Mouse (Mus musculus) megakaryocyte, embryonic 14.5 days (primary cell): Measurements from ENCODE around the gene Tcf12. TPM values are rescaled to one million over a fixed set of nuclear protein-coding genes. Genes with fewer than 3 reads are reported as not detected.

Experiments used
- H3K27me3 ChIP-seq: replicated peaks from 2 replicates; pipeline ENCODE3; 2012; ENCODE audit warnings: inconsistent platforms
- H3K36me3 ChIP-seq: replicated peaks from 2 replicates; pipeline ENCODE3; 2012; ENCODE audit warnings: low read length, inconsistent platforms, mixed read lengths
- H3K4me1 ChIP-seq: 2 replicates; pipeline ENCODE4 v1.6.1; 2012; ENCODE audit warnings: inconsistent platforms
- H3K4me3 ChIP-seq: replicated peaks from 2 replicates; pipeline ENCODE3; 2012; ENCODE audit warnings: moderate library complexity, mild to moderate bottlenecking, inconsistent platforms
- H3K9me3 ChIP-seq: 2 replicates; pipeline ENCODE4 v1.6.1; 2012; ENCODE audit warnings: inconsistent platforms
- FLI1 ChIP-seq: IDR thresholded peaks from 2 replicates; pipeline ENCODE4 v1.6.1; 2012; ENCODE audit warnings: low read length, inconsistent platforms, mixed read lengths
- GATA1 ChIP-seq: IDR thresholded peaks from 3 replicates; pipeline ENCODE4 v1.6.1; 2012; ENCODE audit warnings: mixed read lengths, low read length, inconsistent platforms, borderline replicate concordance
- polyA plus RNA-seq: library from polyadenylated mRNA; stranded (reverse); fragments of >175 nt; gene quantifications from 2 replicates; pipeline ENCODE4 v1.2.3, GENCODE M21; 2012; ENCODE audit warnings: low replicate concordance; ENCODE audit not compliant: insufficient read depth

The Tcf12 gene
- polyA plus RNA-seq, 1 experiment: 6.1 TPM

GRCm38 (mm10) chr9:71853904-71854303 lies 257.8 kb downstream of the Tcf12 start:
- no peak for TF ChIP-seq GATA1
- no peak for TF ChIP-seq FLI1
- Histone ChIP-seq H3K9me3 (no peaks in the 10 kb centered on the region), H3K36me3 (peaks cover 79% of the 10 kb centered on the region), H3K4me1 (peaks cover 30% of the 10 kb centered on the region), H3K4me3 (no peak overlapping the region), H3K27me3 (no peaks in the 10 kb centered on the region)

- Histone ChIP-seq H3K36me3 (peaks cover 76% of the 10 kb centered on the region), H3K9me3 (no peaks in the 10 kb centered on the region), H3K4me1 (peaks cover 42% of the 10 kb centered on the region), H3K27me3 (no peaks in the 10 kb centered on the region), H3K4me3 (no peak overlapping the region)
- TF ChIP-seq GATA1: no peak
These were observed 261.4 kb downstream of the Tcf12 start for GRCm38 (mm10) chr9:71850283-71850682.

GRCm38 (mm10) chr9:71848392-71848791 lies 263.3 kb downstream of the Tcf12 start:
- Histone ChIP-seq H3K4me1 (peaks cover 42% of the 10 kb centered on the region), H3K36me3 (peaks cover 75% of the 10 kb centered on the region), H3K4me3 (no peak overlapping the region), H3K27me3 (no peaks in the 10 kb centered on the region), H3K9me3 (no peaks in the 10 kb centered on the region)
- TF ChIP-seq FLI1: no peak
- TF ChIP-seq GATA1: no peak

GRCm38 (mm10) chr9:71847921-71848320 lies 263.8 kb downstream of the Tcf12 start:
- no peak for TF ChIP-seq GATA1
- TF ChIP-seq FLI1: no peak
- Histone ChIP-seq H3K4me1 (peaks cover 42% of the 10 kb centered on the region), H3K27me3 (no peaks in the 10 kb centered on the region), H3K4me3 (no peak overlapping the region), H3K9me3 (no peaks in the 10 kb centered on the region), H3K36me3 (peaks cover 73% of the 10 kb centered on the region)

GRCm38 (mm10) chr9:71841850-71842249 lies 269.8 kb downstream of the Tcf12 start:
- H3K36me3 ChIP-seq: peaks cover 53% of the 10 kb centered on the region

GRCm38 (mm10) chr9:71837366-71837765 lies 274.3 kb downstream of the Tcf12 start:
- peaks cover 13% of the 10 kb centered on the region for H3K36me3 ChIP-seq
- no peak overlapping the region for H3K4me3 ChIP-seq
- peaks cover 4% of the 10 kb centered on the region for H3K27me3 ChIP-seq
- TF ChIP-seq FLI1 (no peak), GATA1 (no peak)
- no peaks in the 10 kb centered on the region for H3K9me3 ChIP-seq
- peaks cover 12% of the 10 kb centered on the region; the same call in 1 of the 2 replicates for H3K4me1 ChIP-seq

More at GRCm38 (mm10) chr9:71841850-71842249, 269.8 kb downstream of the Tcf12 start:
- H3K27me3 ChIP-seq: no peaks in the 10 kb centered on the region
- H3K4me3 ChIP-seq: no peak overlapping the region
- no peaks in the 10 kb centered on the region for H3K9me3 ChIP-seq
- TF ChIP-seq FLI1 (no peak), GATA1 (no peak)
- H3K4me1 ChIP-seq: 0 out of 2 replicates have a peak, but pooled peaks cover 4% of the 10 kb centered on the region

- no peaks in the 10 kb centered on the region for H3K9me3 ChIP-seq
- H3K4me3 ChIP-seq: no peak overlapping the region
- TF ChIP-seq GATA1: no peak
- no peak for TF ChIP-seq FLI1
- peaks cover 14% of the 10 kb centered on the region for H3K4me1 ChIP-seq
- peaks cover 4% of the 10 kb centered on the region for H3K27me3 ChIP-seq
- peaks cover 5% of the 10 kb centered on the region for H3K36me3 ChIP-seq
These were observed 275.3 kb downstream of the Tcf12 start for GRCm38 (mm10) chr9:71836366-71836765.

- H3K9me3 ChIP-seq: no peaks in the 10 kb centered on the region
- TF ChIP-seq GATA1: no peak
- TF ChIP-seq FLI1: no peak
These were observed 276.4 kb downstream of the Tcf12 start for GRCm38 (mm10) chr9:71835203-71835815.

GRCm38 (mm10) chr9:71834707-71835106 lies 277.0 kb downstream of the Tcf12 start:
- H3K27me3 ChIP-seq: peaks cover 7% of the 10 kb centered on the region
- peaks cover 14% of the 10 kb centered on the region for H3K4me1 ChIP-seq
- H3K9me3 ChIP-seq: no peaks in the 10 kb centered on the region
- no peak overlapping the region for H3K4me3 ChIP-seq
- H3K36me3 ChIP-seq: no peaks in the 10 kb centered on the region
- TF ChIP-seq FLI1 (no peak), GATA1 (no peak)

More at GRCm38 (mm10) chr9:71835203-71835815, 276.4 kb downstream of the Tcf12 start:
- H3K27me3 ChIP-seq: peaks cover 6% of the 10 kb centered on the region
- no peaks in the 10 kb centered on the region for H3K36me3 ChIP-seq
- peaks cover 14% of the 10 kb centered on the region for H3K4me1 ChIP-seq
- H3K4me3 ChIP-seq: no peak overlapping the region

- Histone ChIP-seq H3K4me3 (peak overlapping the region; percentile 78), H3K9me3 (no peaks in the 10 kb centered on the region)
- TF ChIP-seq GATA1 (no peak), FLI1 (no peak)
These were observed 279.6 kb downstream of the Tcf12 start for GRCm38 (mm10) chr9:71831756-71832699.

More at GRCm38 (mm10) chr9:71831756-71832699, 279.6 kb downstream of the Tcf12 start:
- no peaks in the 10 kb centered on the region for H3K36me3 ChIP-seq
- H3K27me3 ChIP-seq: peaks cover 14% of the 10 kb centered on the region
- H3K4me1 ChIP-seq: peaks cover 25% of the 10 kb centered on the region
